Mouse (Mus musculus) hindlimb bud, embryonic 11.5 days (tissue): Measurements from ENCODE around the gene Dock11.

Experiments
- DNase-seq: peaks from one replicate; pipeline ENCODE4 v3.0.0-alpha.2; 2012; ENCODE audit warnings: low read depth, low spot score; ENCODE audit errors: extremely low spot score

Gene Dock11

DNA sequence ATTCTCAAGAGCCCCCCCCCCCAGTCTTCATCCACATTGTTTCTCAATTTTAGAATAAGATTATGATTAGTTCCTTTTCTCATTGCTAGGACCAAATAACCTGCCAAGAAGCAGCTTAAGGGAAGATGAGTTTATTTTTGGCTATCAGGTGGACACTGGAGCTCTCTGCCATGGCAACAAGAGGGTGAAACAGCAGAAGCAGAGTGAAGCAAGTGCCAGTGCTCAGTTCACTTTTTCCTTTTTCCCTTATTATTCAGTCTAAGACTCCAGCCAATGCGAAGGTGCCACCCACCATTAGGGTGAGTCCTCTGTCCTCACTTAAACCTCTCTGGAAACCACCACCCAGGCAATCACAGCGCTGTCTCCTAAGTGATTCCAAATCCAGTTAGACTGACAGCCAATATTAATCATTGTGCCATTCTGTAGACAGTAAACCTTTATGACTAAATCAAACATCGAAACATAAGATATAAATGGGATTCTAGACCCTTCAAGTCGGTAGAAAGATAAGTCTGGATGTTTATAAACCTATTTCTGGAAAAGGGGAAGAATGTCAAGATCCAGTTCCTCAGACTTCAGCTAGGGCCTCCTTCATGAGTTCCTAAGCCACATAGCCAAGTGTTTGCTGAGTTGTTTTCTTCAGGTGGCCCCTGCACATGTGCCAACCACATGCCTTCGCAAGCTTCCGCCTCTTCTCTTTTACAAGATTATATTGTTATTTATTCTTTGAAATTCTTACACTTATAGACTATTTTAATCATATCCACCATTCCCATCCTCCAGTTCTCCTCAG is 200.0 kb downstream of the Dock11 start:
- no peak for DNase-seq

DNA sequence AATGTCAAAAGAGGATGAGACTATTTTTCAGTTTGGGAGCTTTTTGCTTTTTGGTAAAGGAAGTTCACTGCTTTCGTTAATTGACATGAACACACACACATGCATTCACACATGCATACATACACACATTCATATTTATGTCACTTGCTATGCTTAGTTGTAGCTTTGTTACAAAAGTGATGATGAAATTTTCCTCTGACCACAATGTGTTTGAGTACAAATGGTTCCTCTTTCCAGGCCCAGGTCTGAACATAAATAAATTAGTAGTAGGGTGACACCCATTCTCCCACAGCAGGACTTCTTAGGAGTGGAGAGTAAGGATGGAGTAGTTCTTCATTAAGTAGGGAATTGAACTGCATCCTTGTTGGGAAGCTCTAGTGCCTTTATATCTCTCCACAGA is 212.3 kb downstream of the Dock11 start:
- DNase-seq: no peak

DNA sequence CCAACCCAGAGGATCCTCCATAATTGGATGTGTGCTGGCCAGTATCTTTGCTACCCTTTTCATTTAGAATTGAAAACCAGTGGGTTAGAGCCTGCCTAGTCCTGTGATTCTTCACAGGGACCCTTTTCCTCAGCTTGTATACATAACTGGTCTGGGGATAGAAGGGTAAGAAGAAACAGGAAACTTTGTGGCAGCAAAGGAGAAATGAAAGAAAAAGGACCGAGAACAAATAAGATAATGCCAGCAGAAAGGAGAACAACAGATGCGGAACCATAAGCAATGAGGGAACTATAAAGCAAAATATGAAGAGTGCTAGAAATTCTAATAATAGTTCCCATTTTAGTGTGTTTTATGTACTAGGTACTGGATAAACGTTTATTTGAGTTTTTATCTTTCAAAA is 212.7 kb downstream of the Dock11 start:
- no peak for DNase-seq

DNA sequence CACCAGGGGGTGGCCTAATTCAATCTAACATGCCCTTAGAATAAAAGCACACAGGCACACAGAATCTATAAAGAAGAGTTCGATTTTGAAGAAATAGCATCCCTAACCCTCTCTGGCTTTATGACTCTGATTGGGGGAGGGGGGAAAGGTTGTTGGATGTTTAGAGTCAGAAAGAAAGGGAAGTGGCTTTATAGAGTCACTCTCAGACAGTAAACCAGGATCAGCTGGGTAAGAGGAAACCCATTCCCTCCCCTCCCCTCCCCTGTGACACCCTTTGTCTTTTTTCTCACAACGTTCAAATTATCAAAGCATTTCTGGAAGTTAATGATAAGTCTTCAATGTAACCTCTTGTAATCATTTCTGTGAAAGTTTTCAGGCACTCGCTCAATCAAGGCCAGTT is 220.0 kb downstream of the Dock11 start:
- DNase-seq: no peak

DNA sequence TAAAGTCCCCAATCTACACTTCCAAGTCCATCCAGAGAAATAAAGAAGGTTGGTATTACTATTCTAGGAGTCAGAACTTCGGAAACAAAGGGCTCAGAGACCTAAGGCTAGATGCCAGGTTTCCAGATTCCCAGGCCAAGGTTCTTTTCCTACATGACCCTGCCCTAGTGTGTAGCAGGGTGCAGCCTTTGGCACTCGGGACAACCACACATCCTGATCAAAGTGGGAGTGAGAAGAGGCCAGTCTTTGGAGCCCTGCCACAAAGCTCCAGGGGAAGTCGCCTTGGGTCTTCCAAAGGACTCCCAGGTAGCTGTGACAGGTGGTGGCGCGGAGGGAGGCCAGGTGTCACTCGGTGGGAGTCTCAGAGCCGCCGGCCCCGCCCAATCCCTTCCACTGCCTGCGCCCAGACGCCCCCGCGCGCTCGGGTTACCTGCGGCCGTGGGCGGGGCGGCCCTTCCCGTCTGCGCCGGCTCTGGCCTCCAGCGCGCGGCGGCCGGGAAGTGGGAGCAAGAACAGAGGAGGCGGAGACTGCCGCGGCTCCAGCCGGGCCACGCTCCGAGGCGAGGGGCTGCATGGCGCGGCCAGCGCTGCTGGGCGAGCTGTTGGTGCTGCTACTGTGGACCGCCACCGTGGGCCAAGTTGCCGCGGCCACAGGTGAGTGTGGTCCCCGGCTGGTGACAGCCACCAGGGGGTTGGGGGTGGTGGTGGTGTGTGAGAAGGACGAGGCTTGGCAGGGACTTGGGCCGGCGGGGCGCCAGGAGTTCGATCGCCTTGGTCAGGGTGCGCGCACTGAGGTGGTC is 223.2 kb downstream of the Dock11 start, which contains the start of gene Il13ra1:
TSS of gene Il13ra1 (plus strand) at position 489 of the 800 bp plus-strand sequence.
- no peak for DNase-seq

DNA sequence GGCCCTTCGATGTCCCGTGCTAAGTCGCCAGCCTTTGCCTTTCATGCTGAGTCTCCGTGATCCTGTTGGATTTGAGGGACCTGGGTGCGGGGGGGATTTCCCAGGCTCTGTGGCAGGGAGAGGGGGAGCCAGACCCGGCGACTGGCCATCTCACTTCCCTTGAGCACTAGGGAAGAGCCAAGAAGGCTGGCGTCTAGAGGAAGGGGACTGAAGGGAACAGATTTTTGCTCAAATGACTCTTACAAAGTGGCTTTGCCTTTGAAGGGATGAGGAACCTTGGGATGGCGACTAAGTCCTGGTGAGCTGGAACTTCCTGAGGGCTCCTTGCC is 223.8 kb downstream of the Dock11 start:
- DNase-seq: no peak

DNA sequence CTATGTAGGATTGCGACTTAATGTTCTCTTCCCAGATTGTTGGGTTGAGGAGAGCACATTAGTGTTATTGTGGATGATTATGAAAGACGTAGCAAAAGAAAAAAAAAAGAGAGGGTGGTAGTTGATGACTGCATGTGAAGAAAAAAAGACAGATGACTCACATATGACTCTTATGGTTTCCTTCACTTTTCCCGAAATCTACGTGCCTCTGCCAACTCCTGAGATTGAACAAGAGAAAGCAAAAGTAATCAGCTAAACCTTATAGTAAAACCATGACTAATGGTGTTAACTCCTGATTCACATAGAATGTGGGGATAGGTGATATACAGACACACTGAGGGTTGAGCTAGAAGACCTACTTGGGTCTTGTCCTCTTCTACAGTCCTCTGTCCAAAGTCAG is 226.5 kb downstream of the Dock11 start:
- DNase-seq: no peak
